Mouse (Mus musculus) cerebellum, postnatal 25 days (tissue): ENCODE results near the gene Ankrd2.
"Not testable (repeated sequence)": the region's sequence is repeated elsewhere in the genome, so short reads cannot be mapped to it uniquely, and the experiment has no call there.

ENCODE experiments used
- DNase-seq, 2 experiments: peaks; one replicate each; pipeline ENCODE4 v3.0.0; 2021; ENCODE audit warnings: mixed read lengths in 2 of 2

The Ankrd2 gene

DNA sequence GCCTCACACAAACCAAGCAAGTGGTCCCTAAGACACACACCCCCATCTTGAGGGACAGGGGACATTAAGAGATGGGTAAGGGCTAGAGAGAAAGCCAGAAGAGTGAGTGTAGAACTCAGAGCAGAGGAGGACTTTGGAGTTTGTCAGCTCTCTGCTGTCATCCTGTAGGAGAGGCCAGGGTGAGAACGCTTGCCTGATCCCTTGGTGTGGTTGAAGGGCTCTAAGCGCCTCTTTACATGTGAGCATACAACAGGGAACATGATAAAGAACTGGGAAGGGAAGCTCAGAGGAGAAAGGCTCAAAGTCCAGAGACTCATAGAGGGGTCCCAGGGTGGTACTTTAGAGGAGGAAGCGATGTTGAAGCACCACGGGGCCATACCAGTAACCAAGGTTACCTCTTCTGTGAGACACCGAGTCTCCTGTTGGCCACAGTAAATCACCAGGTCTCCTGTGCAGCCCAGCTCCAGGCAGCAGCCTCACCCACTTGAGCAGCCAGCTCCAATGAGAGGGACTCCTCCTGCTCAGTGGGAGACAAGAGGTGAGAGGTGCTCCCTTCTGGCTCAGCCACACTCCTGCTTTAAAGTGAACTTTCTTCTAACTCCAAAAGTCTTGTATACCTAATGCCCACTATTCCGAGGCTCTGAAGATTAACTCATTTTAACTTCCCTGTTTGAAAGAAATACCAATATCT, 21.1 kb downstream of the Ankrd2 start:
- no peak for DNase-seq

- no peak for DNase-seq
Measured at GRCm38 (mm10) chr19:42058426-42058825, 22.6 kb downstream of the Ankrd2 start.

DNA sequence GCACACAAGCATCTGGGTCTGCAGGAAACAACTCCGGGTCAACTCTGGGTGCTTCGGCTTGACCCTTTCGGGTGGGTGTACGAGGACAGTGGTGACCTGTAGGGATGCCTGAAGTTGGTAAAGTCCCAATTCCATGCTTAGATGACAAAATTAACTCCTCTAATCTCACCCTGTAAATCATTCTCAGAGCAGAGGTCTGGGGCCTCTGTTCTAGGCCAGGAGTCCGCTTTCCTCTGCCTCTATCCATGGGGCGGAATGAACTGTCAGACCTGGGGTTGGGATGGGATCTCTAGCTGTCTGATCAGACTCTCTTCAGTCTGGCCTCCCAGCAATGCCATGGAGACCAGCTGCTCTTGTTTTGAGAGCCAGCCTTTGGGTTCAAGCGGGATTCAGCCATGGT, 25.6 kb downstream of the Ankrd2 start:
- DNase-seq: no peak

DNA sequence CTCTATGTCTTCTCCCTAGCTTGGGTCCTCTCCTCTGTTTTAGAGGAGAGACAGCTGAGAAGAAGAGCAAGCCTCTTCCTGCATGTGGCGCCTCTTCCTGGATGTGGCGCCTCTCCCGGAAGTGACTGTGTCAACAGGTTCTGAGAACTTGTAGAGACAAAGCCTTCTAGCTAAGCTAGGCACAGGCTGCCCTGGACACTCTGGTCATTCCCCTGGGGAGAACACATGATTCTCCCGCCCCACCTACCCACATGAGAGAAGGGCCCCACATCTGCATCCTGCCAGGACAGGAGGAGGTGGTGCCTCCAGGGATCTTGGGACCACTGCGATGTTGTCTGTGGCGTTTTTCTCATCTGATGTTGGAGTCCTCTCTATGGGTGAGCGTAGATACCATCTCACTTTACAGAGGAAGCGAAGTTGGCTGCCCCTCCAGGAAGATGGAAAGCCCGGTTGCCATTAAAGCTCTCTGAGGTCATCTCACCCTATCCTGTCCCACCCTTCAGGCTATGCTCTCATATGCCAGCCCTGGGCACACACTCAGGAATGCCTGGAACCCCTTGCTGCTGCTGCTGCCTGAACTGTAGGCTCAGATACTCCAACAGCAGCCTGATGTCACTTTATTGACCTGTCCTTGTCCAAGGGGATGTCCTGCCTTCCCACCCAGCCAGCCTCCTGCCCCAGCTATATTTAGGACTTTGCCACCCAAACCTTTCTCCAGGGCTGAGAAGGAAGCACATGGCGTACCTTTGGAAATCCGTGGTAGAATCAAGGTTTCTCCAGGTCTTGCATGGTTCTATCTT, 32.8 kb downstream of the Ankrd2 start:
- DNase-seq: peak in 1 of 2 experiments; percentile 21

DNA sequence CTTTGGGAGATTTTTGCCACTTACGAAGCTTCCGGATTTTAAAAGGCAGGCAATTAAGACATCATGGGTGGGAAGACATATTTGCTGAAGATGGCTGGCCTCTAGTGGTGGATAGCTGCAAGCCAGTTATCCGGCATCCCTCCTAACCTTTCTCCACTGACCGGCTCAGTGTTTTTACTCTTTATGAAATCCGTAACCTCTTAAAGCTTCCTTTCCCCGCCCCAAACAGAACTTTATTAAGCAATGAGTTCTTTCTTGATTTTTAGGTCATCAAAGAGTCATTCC, 33.4 kb downstream of the Ankrd2 start:
- DNase-seq: peak; percentile 36 to 55

DNA sequence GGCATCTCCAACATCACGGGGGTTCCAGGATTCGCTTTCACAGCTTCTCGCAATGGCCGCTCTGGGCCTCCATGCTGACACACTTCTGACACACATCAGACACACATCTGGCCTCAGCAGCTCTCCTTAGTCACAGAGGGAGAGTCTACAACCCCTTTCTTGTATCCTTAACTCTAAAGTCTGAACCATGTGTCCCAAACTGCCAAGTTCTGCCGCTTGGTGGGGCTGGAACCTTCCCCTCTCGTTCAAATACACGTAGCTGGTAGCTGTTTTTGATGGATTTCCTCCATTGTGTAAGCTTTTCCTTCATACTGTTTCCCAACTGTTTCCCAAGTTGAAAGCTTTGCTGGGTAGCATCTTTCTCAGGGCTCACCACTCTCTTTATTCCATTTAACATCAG, 35.4 kb downstream of the Ankrd2 start:
- no peak for DNase-seq

GRCm38 (mm10) chr19:42071886-42072608, 36.2 kb downstream of the Ankrd2 start:
- DNase-seq: no peak

GRCm38 (mm10) chr19:42072802-42073201, 37.0 kb downstream of the Ankrd2 start:
- DNase-seq: no peak

- no peak for DNase-seq
Measured at GRCm38 (mm10) chr19:42075051-42075450, 39.3 kb downstream of the Ankrd2 start.

DNA sequence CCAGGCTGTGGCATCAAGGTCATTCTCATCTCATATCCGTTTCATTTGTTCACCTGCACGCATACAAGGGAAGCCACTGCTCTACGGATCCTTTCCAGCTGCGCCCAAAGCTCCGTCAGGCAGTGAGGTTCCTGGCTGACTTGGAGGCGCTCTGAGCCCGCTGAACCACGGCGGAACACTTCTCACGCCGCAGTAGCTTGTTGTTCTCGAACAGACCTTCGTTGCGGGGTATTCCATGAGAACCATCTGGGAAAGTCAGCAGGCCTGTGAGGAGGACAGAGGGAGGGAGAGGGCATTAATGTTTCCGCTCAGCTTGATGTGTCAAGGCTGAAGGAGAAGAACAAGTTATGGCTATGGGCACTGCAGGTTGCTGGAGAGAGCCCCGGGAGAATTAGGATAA, 40.2 kb downstream of the Ankrd2 start:
- DNase-seq: no peak

DNA sequence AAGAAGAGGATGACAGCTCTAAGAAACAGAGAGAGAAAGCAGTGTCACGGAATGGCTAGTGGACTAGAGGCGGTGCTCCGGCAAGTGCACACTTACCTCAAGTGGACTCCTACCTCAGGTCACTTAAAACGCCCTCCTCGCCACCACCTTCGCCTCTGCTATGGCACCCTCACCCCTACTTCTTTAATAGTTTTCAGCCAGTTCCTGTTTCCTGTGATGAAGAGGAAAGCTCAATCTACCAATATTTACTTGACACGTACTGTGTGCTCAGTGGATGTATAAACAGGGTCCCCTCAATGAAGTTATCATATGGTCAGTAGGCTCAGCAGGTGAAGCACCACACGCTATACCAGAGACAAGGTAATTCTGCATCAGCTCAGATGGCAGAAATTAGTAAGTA, 42.8 kb downstream of the Ankrd2 start:
- no peak for DNase-seq

DNA sequence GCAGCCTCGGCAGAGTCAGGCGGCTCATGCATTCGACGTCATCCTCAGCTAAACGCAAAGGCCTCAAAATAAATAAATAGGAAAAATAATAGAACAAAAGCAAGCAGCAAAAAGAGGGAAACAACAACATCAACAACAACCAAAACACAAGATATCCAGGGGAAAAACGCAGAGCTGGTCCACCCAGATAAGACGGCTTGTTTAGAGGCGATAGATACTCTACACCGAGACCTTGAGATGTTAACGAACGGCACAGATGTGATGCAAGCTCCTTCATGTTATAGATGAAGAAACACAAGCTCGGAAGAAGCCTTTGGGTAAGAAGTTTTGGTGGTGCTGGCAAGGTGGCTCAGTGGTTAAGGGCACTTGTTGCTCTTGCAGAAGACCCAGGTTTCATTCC, 43.2 kb downstream of the Ankrd2 start:
- DNase-seq: no peak

GRCm38 (mm10) chr19:42079950-42080349, 44.1 kb downstream of the Ankrd2 start:
- no peak for DNase-seq

DNA sequence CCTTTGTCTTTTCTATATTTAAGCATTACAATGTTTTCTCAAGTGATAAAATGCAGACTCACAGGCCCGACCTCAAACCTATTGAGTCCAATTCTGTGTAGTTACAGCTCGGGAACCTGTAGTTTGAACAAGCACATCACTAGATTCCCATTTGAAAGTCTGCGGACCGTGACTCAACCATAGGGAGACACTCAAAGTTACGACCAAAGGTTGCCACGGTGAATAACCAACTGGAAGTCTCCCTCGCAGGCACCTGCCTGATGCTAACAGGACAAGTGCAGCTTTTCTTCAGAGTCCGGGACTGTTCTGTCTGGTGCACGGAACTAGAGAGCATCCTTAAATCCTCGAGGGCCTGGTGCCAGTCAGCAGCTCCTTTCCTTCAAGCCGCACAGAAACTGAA, 44.7 kb downstream of the Ankrd2 start:
- DNase-seq: no peak

GRCm38 (mm10) chr19:42081613-42082012, 45.8 kb downstream of the Ankrd2 start:
- DNase-seq: not testable (repeated sequence)

DNA sequence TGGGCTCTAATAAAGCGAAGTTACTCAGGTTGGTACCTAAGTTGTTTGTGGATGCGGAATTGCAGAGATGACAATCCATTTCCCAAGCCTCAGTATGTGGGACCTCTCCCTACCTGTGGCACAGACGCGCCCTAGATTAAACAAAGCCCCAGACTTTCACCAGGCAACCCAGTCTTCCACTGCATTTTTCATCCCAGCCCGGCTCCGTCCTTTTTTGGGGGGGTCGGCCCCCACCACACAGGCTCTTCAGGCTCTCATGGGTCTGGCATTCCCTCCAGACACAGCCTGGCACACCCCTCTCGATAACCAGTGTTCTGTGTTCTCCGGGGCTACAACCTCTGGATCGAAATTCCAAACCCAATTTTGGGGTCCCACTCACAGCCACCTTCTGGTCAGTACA, 49.9 kb downstream of the Ankrd2 start:
- DNase-seq: no peak

DNA sequence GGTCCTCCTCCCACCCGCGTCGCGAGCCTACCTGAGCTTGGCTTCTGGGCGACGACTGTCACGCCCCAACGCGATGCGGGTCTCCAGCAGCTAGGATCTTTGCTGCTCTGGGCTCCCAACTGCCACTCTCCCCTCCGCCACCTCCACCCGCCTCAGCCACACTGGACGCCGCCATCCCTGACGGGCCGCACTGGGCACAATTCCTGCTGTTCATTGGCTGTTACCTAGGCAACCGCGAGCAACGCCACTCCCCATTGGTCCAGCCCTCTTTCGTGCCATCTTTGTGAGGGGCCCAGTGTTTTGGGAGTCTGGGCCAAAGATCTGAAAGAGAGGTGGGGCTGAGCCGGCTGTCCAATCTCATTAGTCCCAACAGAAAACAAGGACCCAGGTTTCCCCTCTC, 50.4 kb downstream of the Ankrd2 start, which contains the start of gene Morn4:
TSS of gene Morn4 (minus strand) at position 192 of the 400 bp plus-strand sequence.
- peak; percentile 95 for DNase-seq

DNA sequence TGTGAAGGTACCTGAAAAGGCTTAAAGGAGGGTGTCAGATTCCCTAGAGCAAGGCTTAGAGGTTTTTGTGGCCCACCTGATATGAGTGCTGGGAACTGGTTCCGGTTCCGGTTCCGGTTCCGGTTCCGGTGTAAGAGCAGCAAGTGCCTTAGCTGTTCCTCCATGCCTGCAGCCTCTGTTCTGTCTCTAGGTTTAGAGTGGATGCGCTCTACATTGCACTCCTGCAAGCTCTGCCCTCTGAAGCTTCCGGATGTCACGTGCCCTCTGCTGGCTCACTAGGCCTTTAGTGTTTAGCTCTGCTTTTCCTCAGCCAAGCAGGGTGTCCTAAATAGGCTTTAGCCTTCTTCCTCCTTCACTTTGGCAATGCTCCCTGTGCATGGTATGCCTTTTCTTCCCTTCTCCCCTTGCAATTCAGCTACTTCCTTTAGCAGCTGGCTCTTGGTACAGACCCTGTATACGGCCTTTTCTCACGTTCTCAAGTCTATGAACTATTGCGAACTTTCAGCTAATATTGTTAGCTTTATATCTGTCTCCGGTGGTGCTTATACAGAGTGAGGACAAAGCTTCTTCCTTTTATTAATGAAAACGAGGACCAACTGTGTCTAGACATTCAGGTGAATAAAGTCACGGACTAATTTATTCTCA, 53.4 kb downstream of the Ankrd2 start:
- DNase-seq: peak; percentile 68 to 70

- DNase-seq: peak; percentile 97 to 99
Measured at GRCm38 (mm10) chr19:42089748-42090595, 54.2 kb downstream of the Ankrd2 start, which contains the start of gene Pi4k2a. Pi4k2a (plus strand) TSS chr19:42090470.

- no peak for DNase-seq
Measured at GRCm38 (mm10) chr19:42090637-42091141, 54.9 kb downstream of the Ankrd2 start.
